Mouse (Mus musculus) A20 (cell line): ENCODE measurements around the gene Slpi.
"Not testable (repeated sequence)": the region's sequence is repeated elsewhere in the genome, so short reads cannot be mapped to it uniquely, and the experiment has no call there.

Experiments
- DNase-seq: peaks from one replicate; pipeline ENCODE4 v3.0.0-alpha.2; 2011; ENCODE audit warnings: low read depth, low spot score

Slpi gene

DNA sequence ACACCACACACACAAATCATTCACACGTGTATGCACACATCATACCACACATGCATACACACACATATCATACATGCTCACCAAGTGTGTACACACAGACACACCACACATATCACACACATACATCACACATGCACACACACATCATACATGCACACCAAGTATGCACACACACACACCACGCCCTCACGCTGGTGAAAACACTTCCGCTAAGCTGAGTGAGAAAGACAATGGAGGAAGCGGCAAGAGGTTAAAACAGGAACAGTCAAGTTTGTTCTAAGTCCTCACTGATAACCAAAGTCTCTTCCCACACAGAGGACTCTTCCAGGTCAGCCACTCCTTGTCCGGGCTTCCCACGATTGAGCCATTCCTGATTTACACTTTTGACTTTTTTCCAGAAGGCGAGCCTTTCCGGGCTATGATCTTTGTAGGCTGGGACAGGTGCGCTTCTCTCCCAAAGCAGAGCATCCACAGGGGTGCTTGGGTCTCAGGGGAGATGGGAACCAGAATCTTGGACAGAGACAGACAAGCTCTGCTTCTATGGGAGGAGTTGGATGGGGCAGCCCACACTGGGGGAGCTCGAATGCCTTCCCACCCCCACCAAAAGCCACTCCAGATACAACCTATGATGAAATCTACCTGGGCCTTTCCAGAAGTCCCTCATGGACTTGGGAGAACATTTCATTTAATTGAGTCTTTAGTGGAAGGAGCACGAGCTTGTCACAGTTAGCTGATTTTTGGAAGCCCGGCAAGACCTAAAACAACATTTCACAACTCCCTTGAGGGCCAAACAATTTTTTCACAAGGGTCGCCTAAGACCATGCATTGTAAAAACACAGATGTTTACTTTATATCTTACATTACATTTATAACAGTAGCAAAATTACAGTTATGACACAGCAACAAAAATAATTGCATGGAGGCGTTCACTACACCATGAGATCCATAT is 11.1 kb downstream of the Slpi start:
- DNase-seq, result no peak

DNA sequence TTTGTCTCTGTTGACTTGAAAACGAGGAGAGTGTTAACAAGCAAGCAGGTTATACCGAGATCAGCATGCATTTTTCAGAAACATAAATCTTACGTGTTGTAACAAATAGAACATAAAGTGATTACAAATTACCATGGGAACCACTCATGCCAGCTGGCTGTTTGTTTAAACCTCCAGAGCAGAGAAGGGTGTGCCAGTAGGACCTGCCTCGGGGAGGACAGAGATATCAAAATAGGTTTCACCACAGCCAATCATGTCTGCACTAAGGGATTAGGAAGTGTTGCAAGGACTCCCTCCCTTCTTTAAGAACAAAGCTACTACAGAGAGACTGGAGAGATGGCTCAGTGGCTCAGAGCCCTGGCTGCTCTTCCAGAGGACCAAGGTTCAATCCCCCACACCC is 15.7 kb downstream of the Slpi start:
- DNase-seq, result no peak

DNA sequence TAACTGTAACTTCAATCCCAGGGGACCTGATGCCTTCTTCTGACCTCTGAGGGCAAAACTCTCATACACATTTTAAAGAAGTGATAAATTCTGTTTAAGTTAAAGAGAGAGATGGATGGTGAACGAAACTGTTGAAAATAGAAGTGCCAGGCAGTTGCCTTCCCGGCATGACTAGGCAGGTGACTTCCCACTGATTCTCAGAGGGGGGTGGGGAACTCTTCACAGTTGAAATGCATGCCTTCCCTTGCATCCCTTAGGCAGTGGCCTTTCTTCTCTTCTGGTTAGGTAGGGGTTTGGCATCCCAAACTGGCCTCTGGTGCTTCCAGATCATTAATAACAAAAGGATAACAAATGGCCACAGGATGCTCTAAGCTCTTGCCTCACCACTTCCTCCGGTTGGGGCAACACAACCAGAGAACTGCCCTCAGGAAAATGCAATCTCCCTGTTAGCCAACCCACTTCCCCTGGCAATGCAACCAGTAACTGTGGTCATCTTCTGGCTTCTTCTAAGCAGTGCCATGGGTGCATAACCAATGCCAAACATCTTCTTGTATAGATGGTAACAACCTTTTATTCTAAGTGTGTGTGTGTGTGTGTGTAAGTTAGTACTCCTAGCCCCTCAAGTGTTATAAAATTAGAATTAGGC is 16.4 kb downstream of the Slpi start:
- no peak for DNase-seq

DNA sequence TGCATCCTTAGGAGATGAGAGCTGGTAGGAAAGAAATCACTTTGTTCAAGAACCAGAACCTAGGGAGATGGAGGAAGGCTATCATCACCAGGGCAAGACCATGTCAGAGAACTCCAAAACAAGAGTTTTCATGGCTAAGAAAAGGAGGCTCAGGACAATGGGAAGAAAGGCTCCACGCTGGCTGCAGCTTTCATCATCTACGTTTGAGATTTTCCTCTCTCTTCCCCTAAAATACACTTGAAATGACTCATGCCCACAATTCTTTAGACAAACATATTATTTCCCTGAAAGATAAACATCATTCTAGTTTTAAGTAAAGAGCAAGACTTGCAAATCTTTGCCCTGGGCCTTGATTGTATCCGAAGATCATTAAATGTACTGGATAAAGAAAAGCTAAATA is 17.5 kb downstream of the Slpi start:
- DNase-seq, result no peak

DNA sequence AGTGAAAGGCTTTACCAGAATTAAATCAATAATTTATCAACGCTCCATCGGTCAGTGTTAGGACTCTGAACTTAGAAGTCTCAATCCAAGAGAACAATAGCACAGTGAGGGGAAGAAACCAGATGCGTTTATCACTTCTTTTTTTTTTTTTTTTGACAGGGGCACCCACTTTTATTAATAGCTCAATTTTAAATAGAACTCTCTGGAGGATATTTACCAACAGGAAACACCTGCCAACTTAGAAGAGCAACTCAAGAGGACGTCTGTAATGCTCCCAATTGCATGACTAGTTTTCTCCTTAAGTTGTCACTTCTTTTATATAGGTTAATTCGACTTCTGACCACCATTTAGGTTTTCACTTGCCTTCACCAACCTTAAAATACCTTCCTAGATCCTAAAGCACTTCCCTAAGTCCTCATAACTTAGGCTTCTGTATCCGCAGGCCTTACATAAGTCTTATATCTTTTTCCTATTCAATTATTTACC is 20.2 kb downstream of the Slpi start:
- DNase-seq, result peak; percentile 76

DNA sequence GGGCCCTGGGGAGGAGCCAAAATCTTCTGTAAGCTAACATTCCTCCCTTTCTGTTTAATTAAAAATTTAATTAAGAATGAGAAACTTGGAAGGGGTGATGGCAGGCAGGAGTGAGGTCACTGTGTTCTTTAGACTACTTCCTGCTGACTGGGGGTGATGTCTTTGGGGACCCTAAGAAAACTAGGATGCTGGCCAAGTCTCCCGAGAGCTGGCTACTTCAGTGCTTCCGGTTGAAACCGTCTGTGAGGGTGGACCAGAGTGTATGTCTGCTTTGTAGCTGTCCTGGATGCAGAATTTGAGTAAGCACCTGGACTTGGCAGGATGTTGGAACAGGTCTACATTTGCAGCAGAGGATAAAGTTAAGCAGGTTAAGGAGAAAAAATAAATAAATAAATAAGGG is 21.9 kb downstream of the Slpi start:
- no peak for DNase-seq

DNA sequence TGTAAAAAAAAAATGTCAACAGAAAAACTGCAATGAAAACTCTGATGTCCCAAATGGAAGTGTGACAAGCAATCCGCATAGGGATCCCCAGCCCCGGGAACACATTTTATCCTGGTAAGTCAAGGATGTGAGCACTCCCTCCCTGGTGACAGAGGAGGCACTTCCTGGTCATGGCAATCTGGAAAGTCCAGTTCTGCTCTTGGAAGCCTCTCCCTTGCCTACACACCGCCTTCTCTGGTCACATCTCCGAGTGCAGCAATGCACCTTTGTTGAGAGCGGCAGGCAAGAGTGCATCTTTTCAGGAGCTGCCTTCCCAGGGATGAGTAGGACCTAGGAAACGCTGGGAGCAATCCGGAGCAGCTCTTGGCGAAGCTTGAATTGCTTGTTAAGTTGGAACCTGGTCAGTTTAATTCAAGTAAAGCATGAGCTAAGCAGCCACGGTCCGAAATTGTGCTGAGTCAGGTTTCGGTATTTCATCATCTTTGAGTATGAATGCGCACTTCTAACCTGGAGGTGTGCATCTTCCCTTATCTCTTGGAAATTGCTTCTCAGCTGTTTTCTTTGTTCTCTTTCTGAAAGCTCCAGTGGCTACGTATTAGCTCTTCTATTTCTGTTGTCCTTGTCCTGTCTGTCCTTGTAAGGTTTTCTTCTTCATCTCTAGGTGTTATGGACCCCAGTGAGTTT is 27.8 kb downstream of the Slpi start:
- DNase-seq, result no peak

DNA sequence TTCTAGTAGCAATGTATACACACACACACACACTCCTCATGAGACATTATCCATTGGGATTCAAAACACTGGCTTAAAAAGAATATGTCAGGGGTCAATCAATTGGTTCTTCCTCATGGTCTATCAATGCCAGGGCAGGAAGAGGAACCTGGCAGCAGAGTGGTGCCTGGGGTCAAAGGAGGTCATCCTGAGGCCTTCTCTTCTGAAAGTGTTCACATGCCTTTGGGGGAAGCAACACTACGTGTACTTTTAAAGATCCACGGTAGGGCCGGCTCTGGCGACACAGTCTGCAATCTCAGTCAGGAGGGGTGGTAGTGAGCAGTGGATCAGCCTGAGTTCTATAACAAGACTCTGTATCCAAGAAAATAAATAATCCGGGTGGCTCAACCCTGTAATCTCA is 29.2 kb downstream of the Slpi start:
- DNase-seq, result no peak

DNA sequence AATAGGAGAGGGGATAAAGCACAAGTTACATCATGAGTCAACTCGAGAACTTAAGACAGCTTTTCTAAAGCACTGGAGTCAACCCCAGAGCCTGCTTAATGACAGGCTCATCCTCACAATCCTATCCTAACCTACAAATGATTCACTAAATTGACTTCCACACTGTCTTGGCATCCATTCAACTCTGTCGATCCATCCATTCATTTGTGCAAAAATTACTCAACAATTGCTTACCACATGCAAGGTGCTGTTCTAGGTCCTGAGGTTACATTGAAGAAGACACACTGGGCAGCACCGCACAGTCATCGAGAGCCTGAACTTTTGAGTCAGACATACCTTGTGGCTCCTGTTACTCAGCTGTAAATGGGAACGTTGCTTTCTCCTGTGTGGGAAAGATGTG is 29.9 kb downstream of the Slpi start:
- no peak for DNase-seq

DNA sequence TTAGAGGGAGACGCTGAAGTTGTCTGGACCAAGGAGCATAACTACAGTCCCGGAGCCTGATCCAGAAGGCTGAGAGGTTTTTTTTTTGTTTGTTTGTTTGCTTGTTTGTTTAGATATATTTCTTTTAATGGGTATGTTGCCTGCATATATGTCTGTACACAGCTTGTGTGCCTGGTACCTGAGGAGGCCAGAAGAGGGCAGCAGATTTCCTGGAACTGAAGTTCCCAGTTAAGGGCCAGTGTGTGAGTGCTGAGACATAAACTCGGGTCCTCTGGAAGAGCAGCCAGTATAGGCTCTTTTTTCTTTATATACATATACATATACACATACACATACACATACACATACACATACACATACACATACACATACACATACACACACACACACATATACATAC is 30.5 kb downstream of the Slpi start:
- DNase-seq, result peak; percentile 58

DNA sequence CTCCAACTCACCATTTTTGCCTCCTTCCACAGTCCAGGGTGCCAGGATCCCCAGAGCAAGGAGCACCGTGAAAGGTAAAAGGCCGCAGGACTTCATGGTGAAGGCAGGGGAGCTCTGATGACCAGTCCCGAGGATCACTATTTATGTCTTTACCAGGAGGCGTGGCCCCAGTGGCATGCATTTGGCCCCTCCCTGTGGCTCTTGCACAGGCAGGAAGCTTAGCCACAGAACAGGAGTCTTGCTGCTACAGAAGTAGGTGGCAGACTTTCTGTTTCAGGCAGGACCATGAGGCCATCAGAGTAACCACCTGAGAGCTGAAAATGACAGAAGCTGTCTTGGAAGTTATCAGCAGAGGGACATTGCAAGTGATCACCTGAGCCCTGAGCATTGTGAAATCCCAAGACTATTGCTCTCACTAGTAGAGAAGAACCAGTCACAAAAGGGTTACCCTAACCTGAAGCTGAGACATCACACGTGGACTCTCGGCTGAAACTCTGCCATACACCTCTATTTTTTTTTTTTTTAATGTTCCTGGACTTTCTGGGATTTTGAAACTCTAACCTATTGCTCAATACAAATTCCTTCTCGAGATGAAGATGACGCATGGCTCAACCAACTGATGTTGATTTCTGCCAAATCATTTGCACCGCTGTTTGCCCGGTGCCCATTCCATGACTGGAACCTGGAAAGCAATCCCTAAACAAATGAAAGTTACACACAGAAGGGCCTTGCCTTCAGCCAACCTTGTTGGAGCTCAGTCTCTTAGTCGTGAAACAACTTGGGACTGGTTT is 32.5 kb downstream of the Slpi start:
- DNase-seq, result peak; percentile 29

DNA sequence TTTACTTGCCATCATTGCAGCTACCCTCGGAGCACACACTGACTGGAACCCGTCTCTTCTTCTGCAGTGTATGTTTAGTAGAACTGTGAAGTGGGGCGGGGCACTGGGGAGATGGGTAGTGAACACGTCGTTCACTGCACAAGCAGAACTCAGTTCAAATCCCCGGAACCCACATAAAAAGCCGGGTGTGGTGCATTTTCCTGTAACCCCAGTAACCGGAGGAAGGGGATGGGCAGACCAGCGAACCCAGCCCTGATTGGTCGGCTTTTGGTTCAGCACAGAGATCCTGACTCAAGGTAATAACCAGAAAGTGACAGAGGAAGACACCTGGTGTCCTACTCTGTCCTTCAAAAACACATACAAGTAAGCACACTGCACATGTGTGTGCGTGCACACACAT is 35.5 kb downstream of the Slpi start:
- DNase-seq, result no peak

DNA sequence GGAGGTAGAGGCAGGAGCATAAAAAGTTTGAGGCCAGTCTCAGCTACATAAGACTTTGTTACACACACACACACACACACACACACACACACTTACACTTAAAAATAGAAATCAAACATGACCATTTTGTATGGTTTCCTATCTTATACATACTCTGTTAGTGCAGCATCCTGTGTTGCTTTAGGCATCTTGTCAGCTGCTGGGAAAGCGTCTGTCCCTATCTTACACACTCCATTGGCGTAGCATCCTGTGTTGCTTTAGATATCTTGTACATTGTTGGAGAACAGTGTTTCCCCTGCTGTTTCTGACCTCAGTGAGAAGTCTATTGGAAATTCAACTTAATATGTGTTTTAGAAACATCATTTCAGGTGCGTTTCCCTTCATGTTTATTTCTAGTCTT is 36.2 kb downstream of the Slpi start:
- no peak for DNase-seq

DNA sequence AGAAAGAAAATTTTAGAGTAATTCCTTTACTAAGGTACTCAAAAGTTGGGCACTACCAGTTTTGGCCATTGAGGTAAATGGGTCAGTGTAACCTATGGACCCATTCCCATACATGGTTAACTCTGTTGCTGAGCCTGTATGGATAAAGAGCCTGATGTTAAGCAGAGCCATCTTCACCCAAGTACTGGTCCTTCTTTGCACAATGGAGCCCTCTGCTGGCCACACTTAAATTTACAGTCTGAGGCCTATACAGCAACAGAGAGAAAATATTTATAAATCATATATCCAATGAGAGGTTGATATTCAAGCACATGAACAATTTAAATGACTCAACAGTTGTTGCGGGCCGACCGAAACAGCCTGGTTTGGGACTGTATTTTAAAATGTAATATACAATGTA is 39.9 kb downstream of the Slpi start:
- peak; percentile 68 for DNase-seq

DNA sequence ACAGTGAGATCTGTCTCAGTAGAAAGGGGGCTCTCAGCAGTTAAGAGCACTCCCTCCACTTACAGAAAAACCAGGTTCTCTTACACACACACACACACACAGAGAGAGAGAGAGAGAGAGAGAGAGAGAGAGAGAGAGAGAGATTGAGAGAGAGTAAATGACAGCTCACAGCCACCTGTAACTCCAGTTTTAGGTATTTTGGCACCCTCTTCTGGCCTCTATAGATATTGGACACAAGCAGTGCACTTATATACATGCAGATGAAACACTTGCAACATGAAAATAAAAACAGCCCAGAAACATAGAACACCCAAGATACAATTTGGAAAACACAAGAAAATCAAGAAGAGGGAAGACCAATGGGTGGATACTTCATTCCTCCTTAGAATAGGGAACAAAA is 41.2 kb downstream of the Slpi start:
- peak; percentile 49 for DNase-seq

DNA sequence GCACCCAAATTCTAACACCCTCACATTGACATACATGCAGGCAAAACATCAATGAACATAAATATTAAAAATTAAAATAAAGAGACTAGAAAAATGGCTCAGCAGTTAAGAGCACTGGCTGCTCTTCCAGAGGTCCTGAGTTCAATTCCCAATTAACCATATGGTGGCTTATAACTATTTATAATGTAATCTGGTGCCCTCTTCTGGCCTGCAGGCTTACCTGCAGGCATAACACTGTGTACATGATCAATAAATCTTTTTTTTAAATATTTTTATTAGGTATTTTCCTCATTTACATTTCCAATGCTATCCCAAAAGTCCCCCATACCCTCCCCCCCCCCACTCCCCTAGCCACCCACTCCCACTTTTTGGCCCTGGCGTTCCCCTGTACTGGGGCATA is 45.2 kb downstream of the Slpi start:
- DNase-seq, result peak; percentile 26

DNA sequence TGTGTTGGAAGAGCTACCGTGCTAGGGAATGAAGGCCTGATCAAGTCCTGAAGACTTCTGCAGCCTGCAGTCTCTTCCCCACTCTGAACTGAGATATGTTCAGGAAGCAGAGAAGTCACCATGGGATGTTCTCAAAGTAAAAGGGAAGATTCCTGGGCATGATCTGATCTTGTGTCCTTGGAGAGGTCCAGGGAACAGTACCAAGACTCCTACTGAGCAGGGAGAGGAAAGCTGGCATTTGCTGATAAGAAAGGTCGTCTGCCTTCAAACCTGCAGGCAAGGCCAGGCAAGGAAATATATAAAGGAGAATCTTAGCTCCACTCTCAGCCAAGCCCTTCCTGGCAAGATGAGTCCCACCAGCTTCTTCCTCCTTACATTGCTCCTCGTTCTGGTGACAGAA is 56.5 kb downstream of the Slpi start, which contains the start of gene Svs5:
Gene Svs5, plus strand, starts transcription at position 301 of the 400 bp plus-strand sequence.
- not testable (repeated sequence) for DNase-seq

DNA sequence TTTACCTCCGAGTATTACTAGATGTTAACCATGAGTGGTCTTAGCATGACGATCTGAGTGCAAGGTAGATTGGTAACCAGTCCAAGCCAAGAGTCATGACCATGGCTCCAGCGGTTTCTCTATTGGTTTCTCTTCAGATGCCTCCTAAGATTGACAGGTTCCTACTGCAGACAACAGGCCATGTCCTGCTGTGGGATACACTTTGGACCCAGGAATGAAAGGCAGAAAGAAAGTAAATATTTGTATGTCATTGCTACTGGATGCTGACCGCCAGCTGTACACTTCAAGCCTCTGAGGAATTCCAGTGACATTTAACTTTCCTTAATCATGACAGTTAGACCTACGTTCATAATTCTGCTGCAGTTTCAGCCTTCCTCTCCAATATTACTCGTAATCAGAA is 67.9 kb downstream of the Slpi start:
- DNase-seq, result no peak

DNA sequence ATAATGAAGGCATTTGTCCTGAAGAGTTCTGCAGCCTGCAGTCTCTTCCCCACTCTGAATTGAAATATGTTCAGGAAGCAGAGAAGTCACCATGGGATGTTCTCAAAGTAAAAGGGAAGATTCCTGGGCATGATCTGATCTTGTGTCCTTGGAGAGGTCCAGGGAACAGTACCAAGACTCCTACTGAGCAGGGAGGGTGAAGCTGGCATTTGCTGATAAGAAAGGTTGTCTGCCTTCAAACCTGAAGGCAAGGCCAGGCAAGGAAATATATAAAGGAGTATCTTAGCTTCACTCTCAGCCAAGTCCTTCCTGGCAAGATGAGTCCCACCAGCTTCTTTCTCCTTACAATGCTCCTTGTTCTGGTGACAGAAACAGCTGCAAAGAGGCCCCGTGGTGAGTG is 72.4 kb downstream of the Slpi start, which contains the start of gene Svs6:
Gene Svs6, plus strand, starts transcription at position 301 of the 400 bp plus-strand sequence.
- DNase-seq, result not testable (repeated sequence)

DNA sequence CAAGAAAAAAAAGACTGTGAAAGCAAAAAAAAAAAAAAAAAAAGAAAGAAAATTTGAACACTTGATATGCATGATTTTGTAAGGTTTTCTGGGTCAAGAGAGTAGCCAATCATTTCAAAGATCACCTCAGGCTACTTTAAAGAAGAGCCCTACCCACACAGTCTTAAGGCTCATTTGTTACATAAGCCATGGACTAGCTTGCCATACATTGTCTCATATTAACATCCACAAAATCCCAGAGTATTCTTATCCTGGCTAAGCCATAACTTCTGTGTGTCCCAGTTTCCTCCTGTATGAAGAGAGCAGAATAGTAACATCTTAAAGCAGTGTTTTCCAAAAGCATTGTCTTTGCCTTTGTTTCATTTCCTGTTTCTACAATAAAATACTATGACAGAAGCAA is 73.4 kb downstream of the Slpi start:
- not testable (repeated sequence) for DNase-seq

DNA sequence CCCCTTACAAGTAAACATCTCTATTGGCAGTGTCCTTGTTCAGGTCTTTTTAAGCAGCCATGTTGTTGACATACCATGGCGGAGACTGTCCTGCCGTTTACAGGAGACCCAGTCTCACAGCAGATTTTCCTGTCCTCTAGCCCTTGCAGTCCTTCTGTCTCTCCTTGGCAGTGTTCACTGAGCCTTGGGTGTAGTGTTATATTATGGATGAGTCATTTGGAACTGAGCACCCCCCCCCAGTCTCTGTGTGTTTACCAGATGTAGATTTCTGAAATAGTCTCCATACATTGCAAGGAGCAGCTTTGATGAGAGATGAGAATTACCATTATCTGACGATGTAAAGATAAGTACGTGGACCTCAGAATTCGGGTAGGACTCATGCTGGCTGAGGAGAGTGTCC is 76.3 kb downstream of the Slpi start:
- no peak for DNase-seq
